Mouse (Mus musculus) ES-E14 (cell line): ENCODE results near the gene Rec114.

Experiments used
- CHD2 ChIP-seq: IDR thresholded peaks from 2 replicates; pipeline ENCODE4 v1.6.1; 2014; ENCODE audit warnings: mild to moderate bottlenecking, low read depth, low read length, inconsistent platforms
- HCFC1 ChIP-seq: IDR thresholded peaks from 2 replicates; pipeline ENCODE4 v1.6.1; 2012; ENCODE audit warnings: low read length, inconsistent platforms, borderline replicate concordance; ENCODE audit not compliant: insufficient read depth
- MAFK ChIP-seq: IDR thresholded peaks from 2 replicates; pipeline ENCODE4 v1.6.1; 2014; ENCODE audit warnings: mild to moderate bottlenecking, low read depth, low read length, inconsistent platforms; ENCODE audit not compliant: insufficient read depth
- ZC3H11A ChIP-seq: IDR thresholded peaks from 2 replicates; pipeline ENCODE4 v1.6.1; 2012; ENCODE audit warnings: low read depth, mild to moderate bottlenecking, inconsistent platforms, low read length, borderline replicate concordance
- ZNF384 ChIP-seq: IDR thresholded peaks from 2 replicates; pipeline ENCODE4 v1.6.1; 2012; ENCODE audit warnings: low read depth, low read length, inconsistent platforms

GRCm38 (mm10) chr9:58720167-58720566 lies 23.6 kb downstream of the Rec114 start:
- TF ChIP-seq HCFC1 = no peak
- no peak for TF ChIP-seq CHD2
- no peak for TF ChIP-seq ZC3H11A
- TF ChIP-seq MAFK = no peak
- TF ChIP-seq ZNF384 = no peak
